Mouse (Mus musculus): ENCODE results near the gene Tbrg1. TPM values are rescaled to one million over a fixed set of nuclear protein-coding genes. Genes with fewer than 3 reads are reported as not detected.

Gene Tbrg1
- 184 TPM for polyA plus RNA-seq (2017; shearing (Covaris generic))

DNA sequence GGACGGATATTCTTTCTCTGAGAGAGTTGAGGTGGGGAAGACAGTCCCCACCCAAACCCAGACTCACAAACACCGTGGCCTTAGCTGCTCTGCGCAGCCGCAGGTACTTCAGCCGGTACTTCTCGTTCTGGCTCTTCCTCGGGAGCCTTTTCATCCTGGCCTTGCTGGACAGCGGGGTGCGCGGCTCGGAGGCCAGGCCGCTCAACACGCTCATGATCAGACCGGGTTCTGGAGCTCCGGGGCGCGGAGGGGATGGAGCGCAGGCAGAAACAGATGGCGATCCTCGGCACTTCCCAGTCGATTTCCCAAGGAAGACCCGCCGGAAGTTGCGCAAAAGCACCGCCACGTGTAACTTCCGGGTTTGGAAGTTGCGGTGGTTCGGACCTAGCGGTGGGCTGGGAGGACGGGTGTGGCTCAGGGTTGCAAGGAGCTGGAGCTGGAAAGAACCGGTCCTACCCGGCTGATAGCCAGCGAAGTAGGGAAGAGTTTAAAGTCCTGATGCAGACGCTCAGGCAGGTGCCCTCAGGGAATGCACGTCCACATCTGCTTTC is at the start of gene Tbrg1:
Gene Tbrg1, minus strand, starts transcription at position 382 of the 551 bp plus-strand sequence.

DNA sequence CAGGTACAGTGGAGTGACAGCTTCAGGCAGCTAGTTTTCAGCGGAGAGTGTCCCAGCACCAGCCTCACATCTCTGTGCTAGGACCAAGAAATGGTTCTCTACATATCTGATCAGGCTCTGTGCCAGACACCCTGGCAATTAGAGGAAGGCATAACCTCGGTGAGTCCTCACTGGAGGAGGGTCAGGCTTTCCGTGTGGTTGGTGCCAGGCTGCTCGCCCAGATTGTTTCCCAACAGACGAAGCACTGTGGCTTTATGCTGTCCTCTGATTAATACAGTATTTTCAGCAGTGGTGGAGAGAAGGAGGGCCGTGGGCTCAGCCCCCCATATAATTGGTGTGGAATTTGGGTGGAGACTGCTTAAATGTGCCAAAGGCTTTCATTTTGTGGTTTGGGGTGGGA is 12.0 kb upstream of the Tbrg1 start, which contains the start of gene Panx3:
Gene Panx3, minus strand, starts transcription at position 121 of the 400 bp plus-strand sequence.

DNA sequence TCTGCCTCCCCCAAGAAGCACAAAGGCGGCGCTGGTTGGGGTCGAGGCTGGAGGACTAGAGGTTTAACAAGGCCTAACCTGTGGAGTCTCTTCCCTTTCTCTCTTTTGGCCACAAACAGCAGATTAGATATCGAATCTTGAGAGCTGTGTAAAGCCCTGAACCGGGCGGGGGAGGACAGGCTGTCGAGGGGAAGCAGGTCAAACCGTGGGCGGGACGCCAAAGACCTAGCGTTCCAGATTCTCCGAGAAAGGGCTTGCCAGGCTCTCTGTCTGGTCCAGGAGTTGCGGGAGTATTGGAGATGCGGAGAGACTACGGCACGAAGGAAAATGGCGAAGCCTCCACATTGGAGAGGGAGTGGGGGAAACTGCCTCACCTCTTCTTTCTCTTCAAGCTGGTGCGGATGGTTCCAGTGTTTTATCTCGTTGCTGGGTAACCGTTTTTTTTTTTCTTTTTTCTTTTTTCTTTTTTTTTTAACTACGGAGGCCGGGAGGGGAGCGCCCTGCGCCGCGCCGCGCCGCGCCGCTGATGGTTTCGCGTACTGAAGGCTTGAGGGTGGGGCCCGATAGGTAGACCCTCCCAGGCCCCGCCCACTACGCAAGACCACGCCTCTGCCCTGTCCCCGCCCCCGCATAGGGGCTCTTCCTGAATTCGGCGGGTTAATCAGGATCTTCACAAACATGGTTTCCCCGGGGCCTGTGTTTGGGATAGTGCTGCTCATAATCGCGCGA is 43.8 kb downstream of the Tbrg1 start, which contains the start of gene Spa17:
Gene Spa17, minus strand, starts transcription at position 541 of the 729 bp plus-strand sequence.

Other genes with a start within 250 kb of the Tbrg1 start
- not detected for gene Robo3, start 224.1 kb downstream of the Tbrg1 start, polyA plus RNA-seq (2017; shearing (Covaris generic))
- 6.8 TPM for gene Msantd2, start 168.0 kb downstream of the Tbrg1 start, polyA plus RNA-seq (2017; shearing (Covaris generic))
- not detected for gene Esam, start 129.2 kb downstream of the Tbrg1 start, polyA plus RNA-seq (2017; shearing (Covaris generic))
- gene Vsig2, start 118.1 kb downstream of the Tbrg1 start, polyA plus RNA-seq (2017; shearing (Covaris generic)), result not detected
- 3.9 TPM for gene Nrgn, start 104.4 kb downstream of the Tbrg1 start, polyA plus RNA-seq (2017; shearing (Covaris generic))
- gene Siae, start 101.6 kb downstream of the Tbrg1 start, polyA plus RNA-seq (2017; shearing (Covaris generic)), result 21.4 TPM
- 0.70 TPM for gene Spa17, start 43.6 kb downstream of the Tbrg1 start, polyA plus RNA-seq (2017; shearing (Covaris generic))
- gene Panx3, start 11.9 kb upstream of the Tbrg1 start, polyA plus RNA-seq (2017; shearing (Covaris generic)), result not detected
- not detected for gene Olfr160, start 58.9 kb upstream of the Tbrg1 start, polyA plus RNA-seq (2017; shearing (Covaris generic))
- gene Olfr874, start 87.8 kb upstream of the Tbrg1 start, polyA plus RNA-seq (2017; shearing (Covaris generic)), result not detected
- gene Olfr875, start 114.5 kb upstream of the Tbrg1 start, polyA plus RNA-seq (2017; shearing (Covaris generic)), result not detected
- not detected for gene Olfr876, start 145.7 kb upstream of the Tbrg1 start, polyA plus RNA-seq (2017; shearing (Covaris generic))
- not detected for gene Olfr877, start 197.0 kb upstream of the Tbrg1 start, polyA plus RNA-seq (2017; shearing (Covaris generic))
- not detected for gene Olfr145, start 239.4 kb upstream of the Tbrg1 start, polyA plus RNA-seq (2017; shearing (Covaris generic))

All from activated CD4-positive, CD25-positive, alpha-beta regulatory T cell, adult 9 weeks (primary cell).